Mouse (Mus musculus) spleen, postnatal 36 days (tissue): ENCODE data around the gene Map2k7.

Experiments used
- DNase-seq, 2 experiments: peaks; one replicate each; pipeline ENCODE4 v3.0.0; 2022; ENCODE audit warnings: low spot score in 2 of 2, mixed read lengths in 1 of 2

Gene Map2k7

GRCm38 (mm10) chr8:4259125-4259804, 20.7 kb downstream of the Map2k7 start, which contains the start of gene Ctxn1:
Ctxn1 (minus strand) TSS chr8:4259274.
- peak; percentile 92 to 93 for DNase-seq

- no peak for DNase-seq
These were observed 21.2 kb downstream of the Map2k7 start for GRCm38 (mm10) chr8:4259805-4260170.

GRCm38 (mm10) chr8:4263105-4263791, 24.7 kb downstream of the Map2k7 start:
- DNase-seq = no peak

- DNase-seq = no peak
These were observed 26.8 kb downstream of the Map2k7 start for GRCm38 (mm10) chr8:4265160-4265914.

- no peak for DNase-seq
These were observed 29.1 kb downstream of the Map2k7 start for GRCm38 (mm10) chr8:4267627-4268026.

GRCm38 (mm10) chr8:4269609-4270008, 31.1 kb downstream of the Map2k7 start:
- DNase-seq = no peak

- peak; percentile 92 to 94 for DNase-seq
These were observed 37.0 kb downstream of the Map2k7 start, which contains the start of gene Timm44 for GRCm38 (mm10) chr8:4275275-4276110. Timm44 (minus strand) TSS chr8:4275913.

- DNase-seq = no peak
These were observed 37.5 kb downstream of the Map2k7 start for GRCm38 (mm10) chr8:4276111-4276465.

- DNase-seq = no peak
These were observed 54.2 kb downstream of the Map2k7 start for GRCm38 (mm10) chr8:4292738-4293137.
